Mouse (Mus musculus) olfactory bulb, adult 2 months (tissue): ENCODE measurements at regions not wholly inside any gene's neighbourhood (a gene's known extent, or its start where the extent isn't known, plus 50 kb on each side); places are given as distances from the start of the nearest gene placed in this dataset.

Experiments used
- CTCF ChIP-seq: fragments of 200-500 bp; IDR thresholded peaks from 2 replicates; pipeline ENCODE4 v1.5.1; 2012; ENCODE audit warnings: low read depth, mild to moderate bottlenecking, low read length, moderate library complexity; ENCODE audit not compliant: insufficient read depth
- POLR2A ChIP-seq: fragments of 200-500 bp; IDR thresholded peaks from 2 replicates; pipeline ENCODE4 v1.6.1; 2012; ENCODE audit warnings: mild to moderate bottlenecking, low read depth, low read length, moderate library complexity; ENCODE audit not compliant: insufficient read depth

DNA sequence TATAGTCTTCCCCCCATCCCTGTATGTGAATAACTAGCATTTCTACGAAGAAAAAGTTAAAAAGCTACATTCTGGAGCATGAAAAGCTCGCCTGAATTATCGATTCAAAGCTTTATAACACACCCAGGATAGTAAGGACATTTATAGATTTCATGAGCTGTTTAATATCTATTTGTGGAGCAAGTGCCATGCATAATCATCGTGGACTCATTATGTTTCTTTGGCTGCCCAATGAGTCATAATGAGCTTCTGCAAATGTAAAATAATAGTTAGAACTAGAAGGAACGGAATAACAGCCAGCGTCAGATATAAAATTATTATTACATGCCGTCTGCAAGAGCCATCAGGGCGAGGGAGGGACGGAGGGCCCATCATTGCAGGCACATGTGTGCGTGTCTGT, 292.4 kb downstream of the Cd83 start:
- TF ChIP-seq POLR2A (no peak), CTCF (no peak)
